Mouse (Mus musculus): ENCODE measurements at regions not wholly inside any gene's neighbourhood (a gene's known extent, or its start where the extent isn't known, plus 50 kb on each side); places are given as distances from the start of the nearest gene placed in this dataset.

- WGBS = 92% methylated on average over 5 of the region's 5 CpGs
- 0 out of 2 replicates have a peak, but pooled peaks cover 5% of the 10 kb centered on the region for H3K9me3 ChIP-seq (replicated peaks)
- no peak overlapping the region for H3K4me2 ChIP-seq (replicated peaks)
- no peak overlapping the region for H3K27ac ChIP-seq
- no peak overlapping the region for H3K9ac ChIP-seq
- H3K4me1 ChIP-seq = peaks cover 12% of the 10 kb centered on the region
- no peaks in the 10 kb centered on the region for H3K36me3 ChIP-seq
- ATAC-seq (ENCODE audit: low FRiP score) = no peak
- H3K27me3 ChIP-seq = no peaks in the 10 kb centered on the region
- no peak overlapping the region for H3K4me3 ChIP-seq
Observed at GRCm38 (mm10) chr13:99580296-99580695, 64.0 kb upstream of the Map1b start.

- no peak for ATAC-seq (ENCODE audit: low FRiP score)
- H3K9me3 ChIP-seq (replicated peaks) = 0 out of 2 replicates have a peak, but pooled peaks cover 5% of the 10 kb centered on the region
- no peak overlapping the region for H3K9ac ChIP-seq
- no peak overlapping the region for H3K4me2 ChIP-seq (replicated peaks)
- no peaks in the 10 kb centered on the region for H3K27me3 ChIP-seq
- H3K4me1 ChIP-seq = peaks cover 12% of the 10 kb centered on the region
- no peaks in the 10 kb centered on the region for H3K36me3 ChIP-seq
- WGBS = 66% methylated on average over 8 of the region's 8 CpGs
- no peak overlapping the region for H3K4me3 ChIP-seq
- no peak overlapping the region for H3K27ac ChIP-seq
Observed at GRCm38 (mm10) chr13:99579596-99580175, 63.3 kb upstream of the Map1b start.

- Histone ChIP-seq H3K4me3 (no peak overlapping the region), H3K9ac (no peak overlapping the region), H3K36me3 (no peaks in the 10 kb centered on the region), H3K27ac (no peak overlapping the region), H3K4me2 (replicated peaks) (no peak overlapping the region), H3K9me3 (replicated peaks) (0 out of 2 replicates have a peak, but pooled peaks cover 5% of the 10 kb centered on the region), H3K27me3 (no peaks in the 10 kb centered on the region), H3K4me1 (peaks cover 4% of the 10 kb centered on the region)
- ATAC-seq (ENCODE audit: low FRiP score) = no peak
- WGBS = 82% methylated on average over 4 of the region's 4 CpGs
Observed at GRCm38 (mm10) chr13:99577686-99578085, 61.3 kb upstream of the Map1b start.

GRCm38 (mm10) chr13:99573021-99573420 is 56.7 kb upstream of the Map1b start:
- no peak for ATAC-seq (ENCODE audit: low FRiP score)
- Histone ChIP-seq H3K4me2 (replicated peaks) (no peak overlapping the region), H3K27ac (no peak overlapping the region), H3K36me3 (no peaks in the 10 kb centered on the region), H3K4me1 (no peaks in the 10 kb centered on the region), H3K9me3 (replicated peaks) (0 out of 2 replicates have a peak, but pooled peaks cover under 1% of the 10 kb centered on the region), H3K9ac (no peak overlapping the region), H3K27me3 (no peaks in the 10 kb centered on the region), H3K4me3 (no peak overlapping the region)
- 84% methylated on average over 7 of the region's 7 CpGs for WGBS

GRCm38 (mm10) chr13:99572381-99572780 is 56.0 kb upstream of the Map1b start:
- H3K4me2 ChIP-seq (replicated peaks) = no peak overlapping the region
- H3K36me3 ChIP-seq = no peaks in the 10 kb centered on the region
- H3K27me3 ChIP-seq = no peaks in the 10 kb centered on the region
- no peak overlapping the region for H3K9ac ChIP-seq
- no peak for ATAC-seq (ENCODE audit: low FRiP score)
- no peaks in the 10 kb centered on the region for H3K9me3 ChIP-seq (replicated peaks)
- no peak overlapping the region for H3K4me3 ChIP-seq
- no peaks in the 10 kb centered on the region for H3K4me1 ChIP-seq
- WGBS = 87% methylated on average over 5 of the region's 5 CpGs
- H3K27ac ChIP-seq = no peak overlapping the region
